Mouse (Mus musculus) liver, embryonic 13.5 days (tissue): ENCODE results near the gene Ethe1. TPM values are rescaled to one million over a fixed set of nuclear protein-coding genes. Genes with fewer than 3 reads are reported as not detected.
"Not testable (repeated sequence)": the region's sequence is repeated elsewhere in the genome, so short reads cannot be mapped to it uniquely, and the experiment has no call there.

Experiments
- ATAC-seq: fragments of 200-750 bp; cut with Nextera tagmentation; 2 replicates; pipeline ENCODE4 v1.8.0; 2017; ENCODE audit warnings: low read depth, mild to moderate bottlenecking, moderate number of reproducible peaks, moderate library complexity
- DNase-seq: peaks from one replicate; pipeline ENCODE4 v3.0.0; 2022
- H3K27ac ChIP-seq: fragments of 300-500 bp; sonication (generic); 2 replicates; pipeline ENCODE4 v1.5.1; 2015; ENCODE audit warnings: moderate library complexity, mild to moderate bottlenecking, inconsistent platforms
- H3K27me3 ChIP-seq: fragments of 300-500 bp; sonication (generic); 2 replicates; pipeline ENCODE4 v1.6.1; 2015; ENCODE audit warnings: mild to moderate bottlenecking, inconsistent platforms
- H3K36me3 ChIP-seq: fragments of 300-500 bp; sonication (generic); 2 replicates; pipeline ENCODE4 v1.6.1; 2015; ENCODE audit warnings: mild to moderate bottlenecking, inconsistent platforms
- H3K4me1 ChIP-seq: fragments of 300-500 bp; sonication (generic); replicated peaks from 2 replicates; pipeline ENCODE4 v1.6.1; 2015; ENCODE audit warnings: inconsistent platforms
- H3K4me2 ChIP-seq: fragments of 300-500 bp; sonication (generic); 2 replicates; pipeline ENCODE4 v1.6.1; 2015; ENCODE audit warnings: inconsistent platforms, mild to moderate bottlenecking, moderate library complexity
- H3K4me3 ChIP-seq: fragments of 300-500 bp; sonication (generic); replicated peaks from 2 replicates; pipeline ENCODE4 v1.5.1; 2015; ENCODE audit warnings: mild to moderate bottlenecking, inconsistent platforms
- H3K9ac ChIP-seq: fragments of 300-500 bp; sonication (generic); 2 replicates; pipeline ENCODE4 v1.6.1; 2015; ENCODE audit warnings: mild to moderate bottlenecking, inconsistent platforms
- H3K9me3 ChIP-seq: fragments of 300-500 bp; sonication (generic); replicated peaks from 2 replicates; pipeline ENCODE4 v1.6.1; 2016; ENCODE audit warnings: inconsistent platforms
- WGBS: fragments of 180-500 bp; shearing (Covaris S2); methylation state at CpG from one replicate; pipeline ENCODE4 v1.1.7; 2015; ENCODE audit not compliant: insufficient replicate concordance; 5-methylcytosine and 5-hydroxymethylcytosine counted together
- polyA plus RNA-seq: library from polyadenylated mRNA; unstranded; fragments of >200 nt; fragmentation: Nextera tagmentation; extraction: Ambion mirVana; gene quantifications from 2 replicates; pipeline ENCODE4 v1.2.1, GENCODE M21; 2015

Gene Ethe1
- polyA plus RNA-seq, 1 experiment from 2014 or later: 21.5 TPM

DNA sequence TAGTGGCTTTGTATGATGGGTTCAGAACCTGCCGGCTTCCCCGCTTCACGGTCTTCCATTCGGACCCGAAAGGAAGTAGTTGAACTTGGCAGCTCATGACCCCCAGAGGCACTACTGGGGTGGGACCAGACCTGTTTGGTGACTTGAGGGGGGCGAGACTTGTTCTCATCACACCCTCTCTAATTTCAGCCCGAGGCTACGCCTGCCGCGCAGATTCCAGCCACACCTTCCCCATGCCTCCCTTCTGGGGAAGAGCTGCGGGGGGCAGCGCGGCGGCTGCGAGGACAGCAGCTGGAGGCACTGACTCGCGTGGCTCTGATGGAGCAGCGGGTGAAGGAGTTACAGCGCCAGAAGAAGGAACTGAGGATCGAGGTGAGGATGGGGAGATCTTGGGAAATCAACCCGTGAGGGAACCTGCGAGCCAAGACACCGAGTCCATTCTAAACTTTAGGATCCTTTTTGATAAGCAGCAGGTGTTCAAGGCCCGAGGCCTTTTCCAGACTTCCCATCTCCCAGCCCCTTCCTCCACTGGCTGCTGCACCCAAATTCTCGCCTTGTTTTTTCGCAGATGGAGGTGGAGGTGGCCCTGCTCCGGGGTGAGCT lies 25.1 kb downstream of the Ethe1 start:
- H3K9ac ChIP-seq: no peak overlapping the region
- DNase-seq: no peak
- no peaks in the 10 kb centered on the region for H3K36me3 ChIP-seq
- no peak for ATAC-seq
- 10% methylated on average over 27 of the region's 27 CpGs for WGBS
- H3K9me3 ChIP-seq: no peaks in the 10 kb centered on the region
- H3K27ac ChIP-seq: no peak overlapping the region
- peak overlapping the region; percentile 97 for H3K4me2 ChIP-seq
- peaks cover 47% of the 10 kb centered on the region for H3K4me1 ChIP-seq
- peak overlapping the region; percentile 26 for H3K4me3 ChIP-seq
- peaks cover 24% of the 10 kb centered on the region for H3K27me3 ChIP-seq

DNA sequence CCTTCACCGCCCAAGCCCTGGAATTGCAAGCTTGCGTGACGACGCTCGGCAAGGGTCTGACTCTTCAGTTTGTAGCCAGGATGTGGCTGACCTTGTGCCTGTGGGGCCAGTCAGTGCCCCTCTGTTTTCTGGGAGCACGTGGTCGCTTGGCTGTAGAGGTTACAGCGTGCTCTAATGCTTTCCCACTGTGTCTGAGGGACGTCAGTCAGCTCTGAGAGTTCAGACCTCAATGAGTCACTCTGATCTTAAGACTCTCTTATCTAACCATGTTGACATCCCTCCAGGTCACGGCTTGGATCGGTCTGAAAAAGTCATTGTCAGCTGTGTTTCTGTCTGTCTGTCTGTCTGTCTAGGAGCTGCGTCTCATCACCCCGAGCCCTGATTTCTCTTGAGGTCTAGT lies 27.5 kb downstream of the Ethe1 start:
- no peak for DNase-seq
- H3K4me3 ChIP-seq: no peak overlapping the region
- H3K4me1 ChIP-seq: peaks cover 39% of the 10 kb centered on the region
- no peak overlapping the region for H3K4me2 ChIP-seq
- ATAC-seq: no peak
- peaks cover under 1% of the 10 kb centered on the region; the same call in 1 of the 2 replicates for H3K36me3 ChIP-seq
- 46% methylated on average over 13 of the region's 13 CpGs for WGBS
- H3K27me3 ChIP-seq: peaks cover 24% of the 10 kb centered on the region
- no peak overlapping the region; the same call in 1 of the 2 replicates for H3K9ac ChIP-seq
- no peaks in the 10 kb centered on the region for H3K9me3 ChIP-seq
- no peak overlapping the region for H3K27ac ChIP-seq

- Histone ChIP-seq H3K36me3 (peaks cover 10% of the 10 kb centered on the region), H3K4me3 (no peak overlapping the region), H3K9me3 (0 out of 2 replicates have a peak, but pooled peaks cover 4% of the 10 kb centered on the region), H3K9ac (no peak overlapping the region), H3K4me2 (no peak overlapping the region), H3K27me3 (peaks cover 8% of the 10 kb centered on the region), H3K27ac (no peak overlapping the region; the same call in 1 of the 2 replicates), H3K4me1 (peaks cover 13% of the 10 kb centered on the region)
- no peak for DNase-seq
- WGBS: 17% methylated on average over 8 of the region's 8 CpGs
- ATAC-seq: no peak; the same call in 1 of the 2 replicates
Measured at GRCm38 (mm10) chr7:24617763-24618162, 30.4 kb downstream of the Ethe1 start.

GRCm38 (mm10) chr7:24618374-24618773 lies 31.0 kb downstream of the Ethe1 start:
- H3K9ac ChIP-seq, H3K4me2 ChIP-seq, H3K9me3 ChIP-seq, DNase-seq, ATAC-seq, H3K27me3 ChIP-seq, H3K4me3 ChIP-seq, H3K27ac ChIP-seq: not testable (repeated sequence)
- 71% methylated on average over 8 of the region's 8 CpGs for WGBS
- Histone ChIP-seq H3K36me3 (peaks cover 13% of the 10 kb centered on the region), H3K4me1 (peaks cover 11% of the 10 kb centered on the region; the same call in 1 of the 2 replicates)

DNA sequence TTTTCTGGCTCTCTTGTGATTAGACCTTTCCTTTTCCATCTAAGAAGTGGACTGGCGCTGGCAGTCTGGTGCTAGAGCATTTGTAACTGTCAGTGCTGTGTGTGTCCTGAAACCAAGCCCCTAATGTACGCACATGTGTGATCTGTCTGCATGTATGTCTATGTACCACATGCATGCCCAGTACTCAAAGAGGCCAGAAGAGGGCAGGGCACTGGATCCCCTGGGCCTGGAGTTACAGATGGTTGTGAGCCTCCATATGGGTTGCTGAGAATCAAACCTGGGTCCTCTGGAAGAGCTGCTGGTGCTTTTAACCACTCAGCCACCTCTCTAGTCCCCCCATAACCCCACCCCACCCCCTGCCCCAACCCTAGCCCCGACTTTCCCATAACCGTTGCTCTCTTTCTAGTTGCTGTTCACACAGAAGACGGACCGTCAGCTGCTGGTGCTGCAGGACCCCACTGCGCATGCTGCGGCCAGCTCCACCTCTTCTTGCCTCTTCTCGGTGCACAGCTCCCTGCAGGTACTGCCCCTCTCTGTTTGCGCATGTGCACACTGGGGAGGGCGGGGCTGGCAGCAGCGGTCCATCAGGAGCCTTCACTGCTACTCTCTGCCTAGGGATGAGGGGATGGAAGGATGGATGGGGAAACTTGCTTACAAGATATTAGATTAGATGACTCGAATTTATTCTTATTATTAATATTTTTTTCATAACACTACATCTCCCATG lies 32.5 kb downstream of the Ethe1 start:
- Histone ChIP-seq H3K4me3 (no peak overlapping the region), H3K36me3 (peaks cover 13% of the 10 kb centered on the region), H3K9me3 (0 out of 2 replicates have a peak, but pooled peaks cover 4% of the 10 kb centered on the region), H3K9ac (no peak overlapping the region), H3K27ac (no peak overlapping the region), H3K27me3 (no peaks in the 10 kb centered on the region), H3K4me2 (no peak overlapping the region), H3K4me1 (peaks cover 11% of the 10 kb centered on the region; the same call in 1 of the 2 replicates)
- no peak for DNase-seq
- WGBS: 78% methylated on average over 13 of the region's 13 CpGs
- no peak for ATAC-seq

DNA sequence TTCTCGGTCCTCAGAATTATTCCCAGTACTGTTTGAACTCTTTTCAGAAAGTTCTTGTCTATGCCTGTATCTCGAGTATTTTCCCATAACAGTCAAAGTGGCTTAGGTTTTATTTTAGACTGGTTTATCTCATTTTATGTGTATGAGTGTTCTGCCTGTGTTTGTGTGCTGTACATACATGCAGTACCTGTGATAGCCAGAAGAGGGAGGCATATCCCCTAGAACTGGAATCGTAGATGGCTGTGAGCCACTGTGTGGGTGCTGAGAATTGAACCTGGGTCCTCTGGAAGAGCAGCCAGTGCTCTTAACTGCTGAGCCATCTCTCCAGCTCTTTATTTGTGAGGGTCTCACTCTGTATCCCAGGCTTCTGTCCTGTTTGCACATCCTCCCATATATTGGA lies 33.9 kb downstream of the Ethe1 start:
- H3K27me3 ChIP-seq: no peaks in the 10 kb centered on the region
- H3K9ac ChIP-seq: no peak overlapping the region
- H3K36me3 ChIP-seq: peaks cover 13% of the 10 kb centered on the region
- 0 out of 2 replicates have a peak, but pooled peaks cover 4% of the 10 kb centered on the region for H3K9me3 ChIP-seq
- no peak overlapping the region for H3K4me3 ChIP-seq
- H3K4me2 ChIP-seq: no peak overlapping the region
- no peak overlapping the region for H3K27ac ChIP-seq
- no peak for ATAC-seq
- DNase-seq: no peak
- WGBS: 64% methylated on average over 3 of the region's 3 CpGs
- peaks cover 11% of the 10 kb centered on the region; the same call in 1 of the 2 replicates for H3K4me1 ChIP-seq

DNA sequence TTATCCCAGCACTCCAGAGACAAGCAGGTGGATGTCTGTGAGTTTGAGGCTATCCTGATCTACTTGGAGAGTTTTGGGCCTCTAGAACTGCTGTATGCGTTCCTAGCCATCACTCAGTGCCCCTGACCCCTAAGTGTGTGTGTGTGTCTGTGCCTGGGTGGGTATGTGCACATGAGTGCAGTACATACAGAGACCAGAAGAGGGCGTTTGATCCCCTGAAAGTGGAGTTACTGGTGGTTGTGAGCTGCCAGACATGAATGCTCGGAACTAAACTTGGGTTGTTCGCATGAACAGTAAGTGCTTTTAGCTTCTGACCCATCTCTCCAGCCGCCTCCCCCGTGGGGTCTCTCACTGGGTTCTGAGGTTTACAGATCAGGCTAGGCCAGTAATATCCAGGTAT lies 35.6 kb downstream of the Ethe1 start:
- Histone ChIP-seq H3K4me1 (0 out of 2 replicates have a peak, but pooled peaks cover 3% of the 10 kb centered on the region), H3K9me3 (0 out of 2 replicates have a peak, but pooled peaks cover 4% of the 10 kb centered on the region), H3K4me2 (no peak overlapping the region), H3K36me3 (peaks cover 13% of the 10 kb centered on the region), H3K27ac (no peak overlapping the region), H3K9ac (no peak overlapping the region), H3K4me3 (no peak overlapping the region), H3K27me3 (no peaks in the 10 kb centered on the region)
- DNase-seq (no peak), ATAC-seq (no peak)
- 71% methylated on average over 6 of the region's 6 CpGs for WGBS

DNA sequence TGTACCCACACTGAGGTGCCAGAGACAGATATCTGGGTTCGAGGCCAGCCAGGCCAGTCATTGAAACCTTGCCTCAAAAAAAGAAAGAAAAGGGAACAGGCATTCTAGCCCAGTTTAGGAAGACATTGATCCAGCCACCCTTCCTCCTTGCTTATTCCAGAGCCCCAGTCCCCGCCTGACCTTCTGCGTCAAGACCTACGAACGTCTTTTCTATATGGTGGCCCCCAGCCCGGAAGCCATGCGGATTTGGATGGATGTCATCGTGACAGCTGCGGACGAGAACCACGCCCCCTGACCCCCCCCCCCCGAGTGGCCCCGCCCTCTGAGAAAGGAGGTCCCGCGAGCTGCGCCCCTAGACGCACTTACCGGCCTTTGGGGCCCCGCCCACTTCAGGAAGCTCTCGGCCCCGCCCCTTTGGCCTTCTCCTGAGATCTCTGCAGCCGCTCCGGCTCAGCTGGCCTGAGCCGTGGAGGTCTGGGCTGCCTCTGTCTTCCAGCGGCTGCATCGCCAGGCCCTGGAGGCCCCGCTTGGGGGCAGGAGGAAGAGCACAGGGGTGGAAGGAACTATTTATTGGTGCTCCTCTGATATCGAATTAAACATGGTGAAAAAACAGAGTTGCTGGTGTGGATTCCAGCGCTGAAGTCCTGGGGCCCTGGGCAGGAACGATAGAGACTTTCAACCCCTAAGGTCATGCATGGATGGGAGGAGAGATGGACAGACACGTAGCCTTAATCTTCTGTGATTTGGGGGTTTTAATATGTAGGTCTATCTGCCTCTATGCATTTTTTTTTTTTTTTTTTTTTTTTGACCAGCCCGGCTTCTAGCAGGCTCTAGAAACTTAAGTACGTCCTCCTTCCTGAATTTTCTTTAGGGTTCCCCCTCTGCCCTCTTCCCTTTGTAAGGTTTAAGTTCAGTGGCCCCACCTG lies 41.6 kb downstream of the Ethe1 start:
- Histone ChIP-seq H3K9me3 (no peaks in the 10 kb centered on the region), H3K9ac (peak overlapping the region; percentile 62; the same call in 1 of the 2 replicates), H3K36me3 (no peaks in the 10 kb centered on the region), H3K4me1 (peaks cover 9% of the 10 kb centered on the region), H3K27ac (no peak overlapping the region), H3K4me2 (peak overlapping the region; percentile 69), H3K4me3 (peak overlapping the region; percentile 44), H3K27me3 (no peaks in the 10 kb centered on the region)
- WGBS: 8% methylated on average over 26 of the region's 33 CpGs
- DNase-seq (peak; percentile 77), ATAC-seq (peak; percentile 88)

- Histone ChIP-seq H3K9ac (no peak overlapping the region), H3K27ac (no peak overlapping the region), H3K4me2 (peak overlapping the region; percentile 69; the same call in 1 of the 2 replicates), H3K36me3 (no peaks in the 10 kb centered on the region), H3K4me1 (peaks cover 9% of the 10 kb centered on the region), H3K27me3 (no peaks in the 10 kb centered on the region), H3K9me3 (no peaks in the 10 kb centered on the region), H3K4me3 (no peak overlapping the region)
- no peak for ATAC-seq
- WGBS: 57% methylated on average over 4 of the region's 4 CpGs
- DNase-seq: no peak
Measured at GRCm38 (mm10) chr7:24629672-24630071, 42.3 kb downstream of the Ethe1 start.

GRCm38 (mm10) chr7:24630116-24630880 lies 43.0 kb downstream of the Ethe1 start:
- H3K27ac ChIP-seq: no peak overlapping the region
- H3K9me3 ChIP-seq: no peaks in the 10 kb centered on the region
- 67% methylated on average over 10 of the region's 10 CpGs for WGBS
- H3K4me1 ChIP-seq: peaks cover 9% of the 10 kb centered on the region
- no peak for DNase-seq
- no peaks in the 10 kb centered on the region for H3K36me3 ChIP-seq
- no peak overlapping the region for H3K4me2 ChIP-seq
- H3K4me3 ChIP-seq: no peak overlapping the region
- no peaks in the 10 kb centered on the region for H3K27me3 ChIP-seq
- no peak overlapping the region for H3K9ac ChIP-seq
- no peak for ATAC-seq
